Mouse (Mus musculus): ENCODE results near the gene Ppp1r1a. TPM values are rescaled to one million over a fixed set of nuclear protein-coding genes. Genes with fewer than 3 reads are reported as not detected.

Ppp1r1a gene
- polyA plus RNA-seq, 1 experiment from 2014 or later = 12.3 TPM

DNA sequence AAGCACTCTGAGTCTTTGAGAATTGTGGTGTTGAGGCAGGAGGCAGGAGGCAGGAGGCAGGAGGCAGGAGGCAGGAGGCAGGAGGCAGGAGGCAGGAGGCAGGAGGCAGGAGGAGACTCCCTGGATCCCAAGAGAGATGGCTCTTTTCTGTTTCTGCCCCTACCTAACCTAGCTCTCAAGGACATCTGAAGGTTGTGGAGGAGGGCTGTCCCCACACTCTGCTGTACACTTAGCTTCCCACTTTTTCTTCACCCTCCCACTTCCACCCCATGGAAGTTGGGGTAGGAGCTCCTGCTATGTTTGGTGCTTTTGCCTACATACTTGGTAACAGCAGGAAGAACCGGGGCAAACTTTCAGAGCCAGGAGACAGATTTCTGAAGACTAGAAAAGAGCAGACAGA lies 2.0 kb downstream of the Ppp1r1a start:
- Histone ChIP-seq H3K27me3 (replicated peaks) (peaks cover 21% of the 10 kb centered on the region; the same call in 1 of the 2 replicates), H3K9ac (no peak overlapping the region), H3K4me3 (replicated peaks) (no peak overlapping the region), H3K9me3 (no peaks in the 10 kb centered on the region), H3K4me2 (no peak overlapping the region), H3K27ac (no peak overlapping the region), H3K36me3 (no peaks in the 10 kb centered on the region), H3K4me1 (peaks cover 10% of the 10 kb centered on the region; the same call in 1 of the 2 replicates)
- 64% methylated on average over 1 of the region's 1 CpGs for WGBS
- ATAC-seq (ENCODE audit: insufficient read depth, low FRiP score, low read depth) = no peak

DNA sequence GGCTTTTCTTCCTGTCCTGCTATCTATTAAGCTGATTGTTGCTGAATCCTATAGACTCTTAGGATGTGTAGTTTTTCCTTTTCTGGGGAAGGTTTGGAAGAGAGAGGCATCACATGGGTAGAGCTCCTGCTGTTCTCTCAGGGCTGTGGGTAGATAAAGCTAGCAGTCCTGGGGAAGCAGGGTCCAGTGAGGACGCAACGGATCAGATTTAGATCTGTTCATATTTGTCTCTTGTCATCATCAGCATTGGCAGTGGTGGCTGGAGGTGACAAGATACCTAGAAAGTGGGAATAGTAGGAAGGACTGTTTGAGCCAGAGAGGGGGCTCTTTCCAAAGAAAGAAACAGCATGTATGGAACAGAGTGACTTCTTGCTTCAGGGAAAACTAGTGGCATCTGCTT lies 2.8 kb downstream of the Ppp1r1a start:
- Histone ChIP-seq H3K9me3 (no peaks in the 10 kb centered on the region), H3K9ac (no peak overlapping the region), H3K27me3 (replicated peaks) (peaks cover 21% of the 10 kb centered on the region; the same call in 1 of the 2 replicates), H3K4me3 (replicated peaks) (no peak overlapping the region), H3K4me2 (no peak overlapping the region), H3K27ac (no peak overlapping the region), H3K4me1 (peaks cover 10% of the 10 kb centered on the region; the same call in 1 of the 2 replicates), H3K36me3 (no peaks in the 10 kb centered on the region)
- WGBS = 84% methylated on average over 2 of the region's 2 CpGs
- ATAC-seq (ENCODE audit: insufficient read depth, low FRiP score, low read depth) = no peak

DNA sequence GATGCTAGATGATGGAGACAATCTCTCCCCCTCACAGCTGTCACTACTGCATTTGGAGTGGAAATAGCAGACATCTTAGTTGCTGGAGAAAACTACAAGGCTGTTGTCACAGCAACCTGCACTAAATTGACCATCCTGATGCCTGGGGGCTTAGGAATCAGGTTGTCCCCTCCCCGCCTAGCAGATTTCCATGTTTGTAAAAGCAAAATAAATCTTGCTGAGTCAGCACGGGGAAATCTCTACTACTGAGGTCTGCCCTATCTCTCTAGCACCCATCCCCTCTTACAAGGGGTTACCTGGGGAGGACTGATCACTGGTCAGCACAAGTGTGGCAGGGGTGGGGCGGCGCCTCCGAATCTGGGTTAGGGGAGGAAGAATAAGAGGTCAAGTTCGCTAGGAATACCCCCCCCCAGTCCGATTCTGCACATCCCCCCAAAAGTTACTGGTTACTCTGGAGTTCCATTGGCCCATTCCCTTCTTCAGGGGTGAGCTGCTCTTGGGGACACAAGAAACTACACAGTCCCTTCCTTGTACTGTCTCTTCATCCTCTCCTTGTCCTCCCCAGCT lies 3.7 kb downstream of the Ppp1r1a start:
- no peak overlapping the region for H3K9ac ChIP-seq
- 79% methylated on average over 7 of the region's 7 CpGs for WGBS
- no peak overlapping the region for H3K27ac ChIP-seq
- no peak overlapping the region for H3K4me2 ChIP-seq
- H3K36me3 ChIP-seq = no peaks in the 10 kb centered on the region
- no peak for ATAC-seq (ENCODE audit: insufficient read depth, low FRiP score, low read depth)
- H3K27me3 ChIP-seq (replicated peaks) = peaks cover 21% of the 10 kb centered on the region; the same call in 1 of the 2 replicates
- no peaks in the 10 kb centered on the region for H3K9me3 ChIP-seq
- no peak overlapping the region for H3K4me3 ChIP-seq (replicated peaks)
- peaks cover 10% of the 10 kb centered on the region; the same call in 1 of the 2 replicates for H3K4me1 ChIP-seq

DNA sequence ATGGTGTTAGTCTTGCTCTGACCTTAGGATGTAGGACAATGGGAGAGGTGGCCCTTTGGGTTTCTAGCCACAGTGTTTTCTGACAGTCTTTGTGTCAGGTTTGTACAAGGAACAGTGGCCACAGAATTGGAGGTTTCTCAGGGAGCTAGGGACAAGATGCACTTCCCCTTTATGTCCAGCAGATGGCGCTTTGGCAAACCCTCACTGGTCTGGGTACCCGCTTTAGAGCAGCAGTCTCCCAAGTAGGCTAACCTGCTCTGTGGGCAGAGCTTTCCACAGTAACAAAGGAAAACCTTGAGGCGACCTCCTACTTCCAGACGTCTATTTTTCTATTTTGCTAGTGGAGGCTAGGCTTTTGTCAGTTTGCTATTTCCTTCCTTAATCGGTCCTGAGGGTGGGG lies 7.4 kb downstream of the Ppp1r1a start:
- Histone ChIP-seq H3K4me1 (no peaks in the 10 kb centered on the region), H3K36me3 (no peaks in the 10 kb centered on the region), H3K4me3 (replicated peaks) (no peak overlapping the region), H3K9ac (no peak overlapping the region), H3K9me3 (no peaks in the 10 kb centered on the region), H3K4me2 (no peak overlapping the region), H3K27me3 (replicated peaks) (peaks cover 3% of the 10 kb centered on the region; the same call in 1 of the 2 replicates), H3K27ac (no peak overlapping the region)
- peak; percentile 77 for ATAC-seq (ENCODE audit: insufficient read depth, low FRiP score, low read depth)
- WGBS = 8% methylated on average over 5 of the region's 5 CpGs

DNA sequence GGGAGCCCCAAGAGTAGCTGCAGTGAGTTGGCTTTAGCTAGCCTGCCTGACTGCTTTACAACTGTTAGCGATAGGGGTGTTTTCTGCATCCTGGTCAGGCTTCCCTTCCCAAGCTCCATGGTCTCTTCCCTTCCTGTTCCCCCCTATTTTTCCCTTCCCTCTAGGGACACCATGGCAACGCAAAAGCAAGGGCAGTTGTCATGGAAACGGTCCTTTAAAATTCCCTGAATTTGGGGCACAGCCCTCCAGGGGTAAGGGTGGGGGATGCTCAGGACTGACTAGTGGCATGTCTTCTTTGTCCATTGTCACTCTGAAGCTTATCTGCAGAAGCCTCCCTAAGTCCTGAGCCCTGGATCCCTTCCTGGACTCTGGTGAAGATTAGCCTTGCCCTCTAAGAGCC lies 14.6 kb downstream of the Ppp1r1a start:
- no peaks in the 10 kb centered on the region for H3K27me3 ChIP-seq (replicated peaks)
- no peak for ATAC-seq (ENCODE audit: insufficient read depth, low FRiP score, low read depth)
- 71% methylated on average over 3 of the region's 3 CpGs for WGBS

DNA sequence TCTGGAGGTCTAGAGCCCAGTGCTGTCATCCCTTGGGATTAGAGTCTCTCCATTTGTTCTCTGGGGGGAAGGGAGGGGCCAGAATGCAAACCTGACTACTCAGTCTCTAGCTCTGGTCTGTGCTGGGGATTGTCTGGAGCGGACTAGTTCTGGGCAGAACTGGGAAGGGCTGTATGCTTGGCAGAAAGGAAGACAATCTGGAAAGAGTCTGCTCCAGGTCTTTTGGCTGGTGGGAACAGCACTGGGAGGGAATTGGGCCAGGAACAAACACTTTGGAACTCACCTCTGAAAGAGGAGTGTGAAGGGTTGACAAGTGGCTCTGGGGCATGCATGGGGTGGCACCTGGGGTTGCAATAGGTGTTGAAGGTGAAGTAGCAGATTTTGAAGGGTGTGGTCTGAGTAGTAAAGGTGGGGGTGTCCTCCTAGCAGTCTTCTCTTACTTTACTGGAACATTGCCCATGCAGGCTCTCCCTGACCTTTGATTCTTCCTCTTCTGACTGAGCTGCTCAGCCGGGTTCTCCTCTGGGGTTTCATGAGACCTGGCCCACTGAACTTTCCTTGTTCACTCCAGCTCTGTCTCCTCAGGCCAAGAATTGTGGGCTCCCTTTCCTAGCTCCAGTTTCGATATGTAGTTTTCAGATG lies 15.2 kb downstream of the Ppp1r1a start:
- 60% methylated on average over 3 of the region's 3 CpGs for WGBS
- no peaks in the 10 kb centered on the region for H3K9me3 ChIP-seq
- H3K9ac ChIP-seq = no peak overlapping the region
- H3K4me3 ChIP-seq (replicated peaks) = no peak overlapping the region
- no peak for ATAC-seq (ENCODE audit: insufficient read depth, low FRiP score, low read depth)
- H3K27ac ChIP-seq = no peak overlapping the region
- H3K4me2 ChIP-seq = no peak overlapping the region
- no peaks in the 10 kb centered on the region for H3K27me3 ChIP-seq (replicated peaks)
- H3K36me3 ChIP-seq = no peaks in the 10 kb centered on the region
- peaks cover 4% of the 10 kb centered on the region; the same call in 1 of the 2 replicates for H3K4me1 ChIP-seq

More for the DNA sequence above, 14.6 kb downstream of the Ppp1r1a start:
- Histone ChIP-seq H3K27ac (no peak overlapping the region), H3K4me2 (no peak overlapping the region), H3K4me1 (peaks cover 4% of the 10 kb centered on the region; the same call in 1 of the 2 replicates), H3K9me3 (no peaks in the 10 kb centered on the region), H3K9ac (no peak overlapping the region), H3K4me3 (replicated peaks) (no peak overlapping the region), H3K36me3 (no peaks in the 10 kb centered on the region)

DNA sequence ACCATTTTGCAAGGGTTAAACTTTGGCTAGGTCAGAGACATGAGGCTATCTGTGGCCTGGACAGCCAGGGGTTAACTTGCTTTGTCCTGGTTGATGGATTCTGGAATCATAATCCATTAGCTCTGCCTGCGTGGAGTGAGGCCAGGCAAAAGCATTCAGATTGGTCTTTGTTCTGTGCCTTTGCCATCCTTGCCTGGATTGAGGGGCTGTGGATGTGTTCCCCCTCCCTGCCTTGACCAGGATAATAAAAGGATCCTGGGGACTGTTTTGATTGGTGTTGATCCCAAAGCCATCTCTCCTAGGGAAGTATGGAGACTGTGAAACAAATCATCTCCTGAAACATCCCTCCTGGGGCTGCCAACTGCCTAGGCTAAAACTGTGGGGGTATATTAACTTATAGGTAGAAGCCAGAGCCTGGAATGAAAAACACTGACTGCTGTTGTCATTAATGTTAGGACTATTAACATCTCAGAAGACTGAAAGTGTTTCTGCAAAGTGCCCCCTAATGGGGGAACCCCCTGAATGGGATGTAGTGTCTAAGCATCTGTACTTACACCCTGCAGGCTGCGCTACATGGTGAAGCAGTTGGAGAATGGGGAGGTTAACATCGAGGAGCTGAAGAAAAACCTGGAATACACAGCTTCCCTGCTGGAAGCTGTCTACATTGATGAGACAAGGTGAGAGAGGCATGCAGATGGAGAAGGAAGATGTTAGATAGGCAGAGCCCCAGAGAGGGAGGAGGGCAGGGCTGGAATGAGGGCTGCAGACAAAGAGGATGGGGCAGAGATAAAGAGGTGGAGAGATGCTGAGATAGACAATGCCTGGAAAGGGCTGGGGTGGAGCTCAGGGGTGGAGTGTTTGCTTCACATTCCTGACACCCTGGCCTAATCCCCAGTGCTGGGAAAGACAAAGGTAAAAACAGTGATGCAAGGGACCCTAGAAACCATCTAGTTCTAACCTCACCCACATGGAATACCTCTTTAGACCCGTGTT lies 18.1 kb downstream of the Ppp1r1a start:
- Histone ChIP-seq H3K4me2 (no peak overlapping the region), H3K36me3 (no peaks in the 10 kb centered on the region), H3K27ac (no peak overlapping the region), H3K9me3 (no peaks in the 10 kb centered on the region), H3K9ac (no peak overlapping the region), H3K27me3 (replicated peaks) (no peaks in the 10 kb centered on the region), H3K4me1 (peaks cover 10% of the 10 kb centered on the region), H3K4me3 (replicated peaks) (no peak overlapping the region)
- no peak for ATAC-seq (ENCODE audit: insufficient read depth, low FRiP score, low read depth)
- WGBS = 34% methylated on average over 4 of the region's 4 CpGs

DNA sequence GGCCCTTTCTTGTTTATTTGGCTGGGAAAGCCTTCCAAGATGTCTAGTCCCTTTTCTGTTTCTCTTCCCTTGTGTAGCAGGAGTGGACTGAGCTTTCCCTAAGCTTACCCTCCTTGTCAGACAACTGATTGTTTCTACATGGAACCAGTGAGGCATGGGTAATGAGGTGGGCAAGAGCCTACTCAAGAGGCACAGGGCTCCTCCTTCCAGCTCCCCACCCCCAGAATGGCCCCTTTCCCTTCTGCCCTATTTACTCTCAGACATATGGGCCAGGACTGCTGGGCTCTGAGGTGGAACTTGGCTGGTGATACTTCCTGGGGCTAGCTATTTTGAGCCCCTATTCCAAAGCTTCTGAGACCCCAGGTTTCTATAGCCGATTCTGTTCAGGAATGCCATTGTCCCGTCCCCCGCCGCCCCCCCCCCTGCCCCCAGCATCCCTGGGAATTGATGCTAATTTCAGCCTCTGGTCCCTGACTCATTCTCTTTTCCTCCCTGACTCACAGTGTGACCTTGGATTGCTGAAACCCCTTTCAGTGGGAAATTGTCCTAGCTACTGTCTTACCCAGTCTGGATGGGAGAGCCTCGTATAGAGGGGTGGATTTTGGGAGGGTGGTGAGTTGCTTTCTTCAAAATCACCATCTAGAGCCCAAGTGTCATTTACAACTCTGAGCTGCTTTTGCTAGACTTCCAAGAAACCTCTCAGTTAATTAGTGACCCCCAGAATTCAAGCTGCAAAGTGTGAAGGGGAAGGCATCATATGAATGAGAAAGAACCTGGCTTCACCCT lies 19.0 kb downstream of the Ppp1r1a start:
- Histone ChIP-seq H3K36me3 (no peaks in the 10 kb centered on the region), H3K4me1 (peaks cover 16% of the 10 kb centered on the region), H3K27ac (no peak overlapping the region), H3K9me3 (no peaks in the 10 kb centered on the region), H3K4me2 (no peak overlapping the region), H3K4me3 (replicated peaks) (no peak overlapping the region), H3K27me3 (replicated peaks) (no peaks in the 10 kb centered on the region), H3K9ac (no peak overlapping the region)
- WGBS = 21% methylated on average over 5 of the region's 5 CpGs
- no peak for ATAC-seq (ENCODE audit: insufficient read depth, low FRiP score, low read depth)

DNA sequence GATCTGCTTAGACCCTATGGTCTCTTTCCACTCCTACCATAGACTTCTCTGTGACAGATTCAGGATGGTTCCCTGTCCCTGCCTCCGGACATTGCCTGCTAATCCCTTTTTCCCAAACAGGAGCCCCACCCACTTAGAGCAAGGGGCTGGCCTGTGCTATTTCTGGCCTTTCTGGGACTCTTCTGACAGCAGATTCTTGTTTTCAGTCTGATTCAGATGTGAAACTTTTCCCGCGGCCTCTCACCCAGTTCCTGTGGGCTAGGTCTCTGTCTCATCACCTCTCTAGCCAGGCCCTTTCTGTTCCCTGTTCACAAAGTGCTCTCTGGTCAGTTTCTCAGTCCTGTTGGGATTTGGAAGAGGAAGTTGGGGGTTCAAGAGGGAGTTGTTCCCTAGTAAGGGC lies 22.9 kb downstream of the Ppp1r1a start:
- peaks cover 27% of the 10 kb centered on the region for H3K4me1 ChIP-seq
- no peak overlapping the region for H3K4me3 ChIP-seq (replicated peaks)
- no peaks in the 10 kb centered on the region for H3K9me3 ChIP-seq
- peak overlapping the region; percentile 58 for H3K4me2 ChIP-seq
- H3K27me3 ChIP-seq (replicated peaks) = no peaks in the 10 kb centered on the region
- 30% methylated on average over 3 of the region's 3 CpGs for WGBS
- H3K27ac ChIP-seq = peak overlapping the region; percentile 69
- no peak for ATAC-seq (ENCODE audit: insufficient read depth, low FRiP score, low read depth)
- H3K36me3 ChIP-seq = no peaks in the 10 kb centered on the region
- no peak overlapping the region for H3K9ac ChIP-seq

DNA sequence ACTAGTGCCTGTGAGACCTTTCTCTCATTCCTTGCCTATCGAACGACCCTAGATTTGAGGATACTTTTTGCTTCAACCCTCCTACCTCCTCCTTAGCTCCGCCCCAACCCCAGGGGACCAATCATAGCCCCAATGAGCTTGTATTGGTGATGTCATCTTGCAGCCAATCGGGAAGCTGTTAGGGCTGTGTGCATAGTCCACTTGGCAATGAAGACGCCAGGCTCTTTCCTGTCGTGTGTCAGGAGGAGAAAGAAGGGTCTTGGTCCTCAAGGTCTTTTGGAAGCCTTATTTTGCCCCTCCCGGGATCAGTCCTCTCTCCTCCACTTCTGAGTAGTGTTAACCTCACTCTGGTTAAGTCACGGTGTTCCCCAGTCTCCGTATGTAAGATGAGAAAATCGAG lies 23.7 kb downstream of the Ppp1r1a start:
- H3K36me3 ChIP-seq = no peaks in the 10 kb centered on the region

DNA sequence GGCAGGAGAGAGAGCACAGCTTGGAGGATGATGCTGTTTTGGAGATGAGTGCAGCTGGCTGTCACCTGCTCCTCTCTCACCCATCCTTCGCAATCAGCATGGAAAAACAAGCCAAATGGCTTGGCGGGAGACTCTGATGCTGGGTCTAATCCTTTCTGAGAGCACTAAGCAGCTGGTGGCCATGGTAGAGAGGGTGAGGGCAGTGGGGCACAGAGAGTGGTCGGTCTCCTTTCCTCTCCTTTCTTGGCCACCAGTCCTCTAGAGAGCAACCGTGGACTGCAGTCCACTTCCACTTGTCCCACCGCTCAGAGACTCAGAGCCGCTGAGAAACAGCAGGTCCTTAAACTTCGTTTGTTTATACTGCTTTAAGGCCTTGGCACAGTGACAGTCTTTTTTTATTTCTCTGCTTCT lies 24.2 kb downstream of the Ppp1r1a start:
- Histone ChIP-seq H3K27ac (peak overlapping the region; percentile 76), H3K4me3 (replicated peaks) (peak overlapping the region; percentile 35), H3K4me1 (peaks cover 26% of the 10 kb centered on the region), H3K9me3 (no peaks in the 10 kb centered on the region), H3K9ac (no peak overlapping the region), H3K4me2 (peak overlapping the region; percentile 58), H3K36me3 (no peaks in the 10 kb centered on the region), H3K27me3 (replicated peaks) (no peaks in the 10 kb centered on the region)
- WGBS = 5% methylated on average over 7 of the region's 7 CpGs
- ATAC-seq (ENCODE audit: insufficient read depth, low FRiP score, low read depth) = no peak; the same call in none of the 2 replicates

More for the DNA sequence above, 23.7 kb downstream of the Ppp1r1a start:
- Histone ChIP-seq H3K9ac (no peak overlapping the region), H3K27ac (peak overlapping the region; percentile 76; the same call in 1 of the 2 replicates), H3K4me1 (peaks cover 28% of the 10 kb centered on the region), H3K27me3 (replicated peaks) (no peaks in the 10 kb centered on the region), H3K4me3 (replicated peaks) (peak overlapping the region; percentile 35), H3K4me2 (peak overlapping the region; percentile 58), H3K9me3 (no peaks in the 10 kb centered on the region)
- WGBS = 3% methylated on average over 10 of the region's 10 CpGs
- peak; percentile 87 for ATAC-seq (ENCODE audit: insufficient read depth, low FRiP score, low read depth)

Measured in stomach, embryonic 15.5 days (tissue).